Mouse (Mus musculus) central nervous system, embryonic 14 days (tissue): ENCODE data around the gene Foxo1. TPM values are rescaled to one million over a fixed set of nuclear protein-coding genes. Genes with fewer than 3 reads are reported as not detected.

Experiments
- polyA plus RNA-seq: library from polyadenylated mRNA; depleted of rRNA; stranded (reverse); fragments of >200 nt; gene quantifications from 2 replicates; pipeline ENCODE4 v1.2.3, GENCODE M21; 2012; rRNA removed

Foxo1 gene
- 4.0 and 5.2 TPM in 2 replicates for polyA plus RNA-seq

GRCm38 (mm10) chr3:52267652-52268486 lies at the start of gene Foxo1:
Gene Foxo1, plus strand, starts transcription at chr3:52268336.

Other genes starting within 250 kb of the Foxo1 start
- gene Maml3, start 163.3 kb upstream of the Foxo1 start, polyA plus RNA-seq = 6.4 and 7.5 TPM in 2 replicates